Mouse (Mus musculus) heart, embryonic 11.5 days (tissue): Measurements from ENCODE around the gene Krt7. TPM values are rescaled to one million over a fixed set of nuclear protein-coding genes. Genes with fewer than 3 reads are reported as not detected.

Experiments
- ATAC-seq: fragments of 200-750 bp; cut with Nextera tagmentation; replicated peaks from 2 replicates; pipeline ENCODE4 v1.8.0; 2017; ENCODE audit warnings: moderate library complexity; ENCODE audit not compliant: insufficient number of reproducible peaks, low FRiP score, low TSS enrichment
- H3K27ac ChIP-seq: fragments of 300-500 bp; sonication (generic); 2 replicates; pipeline ENCODE4 v1.5.1; 2014; ENCODE audit warnings: mild to moderate bottlenecking, low read depth, low read length
- H3K27me3 ChIP-seq: fragments of 300-500 bp; sonication (generic); 2 replicates; pipeline ENCODE4 v1.6.1; 2014; ENCODE audit warnings: mild to moderate bottlenecking, low read length, mixed read lengths; ENCODE audit not compliant: control insufficient read depth, insufficient read depth
- H3K36me3 ChIP-seq: fragments of 300-500 bp; sonication (generic); 2 replicates; pipeline ENCODE4 v1.6.1; 2014; ENCODE audit warnings: mild to moderate bottlenecking, low read length, moderate library complexity, mixed read lengths; ENCODE audit not compliant: control insufficient read depth, insufficient read depth
- H3K4me1 ChIP-seq: fragments of 300-500 bp; sonication (generic); 2 replicates; pipeline ENCODE4 v1.6.1; 2014; ENCODE audit warnings: low read length; ENCODE audit not compliant: control insufficient read depth, insufficient read depth
- H3K4me2 ChIP-seq: fragments of 300-500 bp; sonication (generic); 2 replicates; pipeline ENCODE4 v1.6.1; 2014; ENCODE audit warnings: mild to moderate bottlenecking, moderate library complexity
- H3K4me3 ChIP-seq: fragments of 300-500 bp; sonication (generic); 2 replicates; pipeline ENCODE4 v1.5.1; 2014; ENCODE audit warnings: low read depth, low read length
- H3K9ac ChIP-seq: fragments of 300-500 bp; sonication (generic); 2 replicates; pipeline ENCODE4 v1.6.1; 2014; ENCODE audit warnings: mild to moderate bottlenecking, low read depth, low read length, moderate library complexity
- H3K9me3 ChIP-seq: fragments of 300-500 bp; sonication (generic); replicated peaks from 2 replicates; pipeline ENCODE4 v1.6.1; 2016; ENCODE audit warnings: low read length; ENCODE audit not compliant: control insufficient read depth
- WGBS: fragments of 180-500 bp; shearing (Covaris S2); extraction: QIAGEN DNeasy Blood & Tissue Kit; methylation state at CpG from one replicate; pipeline ENCODE4 v1.1.7; 2014; ENCODE audit not compliant: insufficient replicate concordance; 5-methylcytosine and 5-hydroxymethylcytosine counted together
- polyA plus RNA-seq: library from polyadenylated mRNA; unstranded; fragments of >200 nt; fragmentation: Nextera tagmentation; extraction: Ambion mirVana; gene quantifications from 2 replicates; pipeline ENCODE4 v1.2.1, GENCODE M21; 2014

Gene Krt7
- polyA plus RNA-seq, 1 experiment from 2014 or later = 25.8 TPM

DNA sequence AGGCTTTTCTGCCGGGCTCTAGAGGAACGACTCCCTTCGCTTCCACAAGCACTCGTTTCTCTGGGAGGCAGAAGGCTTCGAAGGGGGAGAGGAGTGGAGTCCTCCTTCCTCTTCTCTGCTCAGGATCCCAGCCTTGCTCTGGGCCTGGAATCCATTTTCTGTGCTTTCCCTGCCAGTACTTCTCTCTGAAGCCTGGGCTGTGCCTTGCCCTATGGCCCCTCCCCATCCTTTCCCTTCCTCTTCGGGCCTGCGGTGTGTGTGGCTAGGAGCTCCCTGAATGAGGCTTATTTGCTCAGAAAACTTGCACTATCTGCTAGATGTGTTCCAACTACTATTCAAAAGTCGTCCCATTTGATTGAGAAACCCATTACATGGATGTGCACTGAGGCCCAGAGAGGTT, 43.3 kb upstream of the Krt7 start:
- Histone ChIP-seq H3K4me1 (peaks cover 37% of the 10 kb centered on the region), H3K27ac (no peak overlapping the region), H3K4me2 (no peak overlapping the region), H3K36me3 (no peaks in the 10 kb centered on the region), H3K9me3 (no peaks in the 10 kb centered on the region), H3K27me3 (peaks cover 16% of the 10 kb centered on the region), H3K4me3 (no peak overlapping the region), H3K9ac (no peak overlapping the region)
- ATAC-seq = no peak
- WGBS = 70% methylated on average over 8 of the region's 8 CpGs

DNA sequence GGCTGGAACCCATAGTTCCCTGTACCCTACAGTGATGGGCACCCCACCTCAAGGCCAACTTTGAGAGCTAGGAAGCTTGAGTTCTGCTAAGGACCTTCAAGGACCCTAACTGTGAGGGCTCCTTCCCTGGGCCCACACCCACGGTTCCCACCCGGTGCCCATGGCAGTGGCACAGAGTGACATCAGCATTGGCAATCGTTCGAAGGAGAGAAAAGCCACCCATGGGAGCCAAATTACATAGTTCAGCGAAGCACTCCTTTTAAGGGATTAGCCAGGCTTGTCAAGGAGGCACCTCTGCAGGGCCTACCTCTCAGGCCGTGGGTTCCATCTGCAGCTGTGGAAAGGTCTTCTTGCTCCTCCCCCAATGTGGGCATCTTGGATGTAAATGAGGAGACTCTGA, 42.8 kb upstream of the Krt7 start:
- Histone ChIP-seq H3K36me3 (no peaks in the 10 kb centered on the region), H3K4me3 (no peak overlapping the region), H3K4me1 (peaks cover 42% of the 10 kb centered on the region), H3K9ac (no peak overlapping the region), H3K27me3 (peaks cover 14% of the 10 kb centered on the region), H3K9me3 (no peaks in the 10 kb centered on the region), H3K4me2 (no peak overlapping the region), H3K27ac (no peak overlapping the region)
- no peak for ATAC-seq
- WGBS = 73% methylated on average over 6 of the region's 6 CpGs

DNA sequence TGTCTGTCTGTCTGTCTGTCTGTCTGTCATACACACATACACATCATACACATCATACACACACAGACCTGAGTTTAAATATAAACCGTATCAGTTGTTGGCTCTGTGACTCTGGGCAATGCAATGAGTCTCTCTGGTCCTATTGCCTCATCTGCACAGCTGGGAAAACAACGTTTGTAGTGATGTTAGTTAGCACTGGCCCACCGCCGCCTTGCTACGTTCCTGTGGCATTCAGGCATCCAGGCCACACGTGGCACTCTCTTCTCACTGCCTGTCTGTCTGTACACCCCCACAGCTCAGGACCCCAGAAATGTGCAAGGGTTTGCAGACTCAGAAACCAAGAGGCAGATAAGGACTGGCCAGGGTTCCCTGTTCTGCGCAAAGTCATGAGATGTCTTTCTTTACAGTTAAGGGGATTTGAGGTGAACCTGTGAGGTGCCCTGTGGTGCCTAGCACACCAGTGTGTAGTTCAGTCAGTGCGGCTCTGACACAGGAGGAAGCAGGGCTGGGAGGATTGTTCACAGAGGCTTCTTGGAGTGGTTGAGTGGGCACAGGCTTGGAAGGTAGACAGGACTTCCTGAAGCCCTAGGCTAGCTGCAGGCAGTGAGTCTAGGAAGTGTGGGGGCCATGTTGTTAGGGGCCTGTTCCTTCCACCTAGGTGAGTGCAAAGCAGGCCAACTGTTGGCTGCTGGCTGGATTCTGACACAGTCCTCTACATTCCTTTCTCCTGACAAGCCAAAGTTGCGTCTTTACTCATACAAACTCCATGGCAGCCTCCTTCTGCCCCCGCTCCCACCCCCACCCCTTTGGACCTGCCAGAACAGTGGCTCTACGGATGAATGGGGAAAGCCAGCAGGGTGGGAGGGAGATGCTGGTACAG, 42.1 kb upstream of the Krt7 start:
- Histone ChIP-seq H3K36me3 (no peaks in the 10 kb centered on the region), H3K4me2 (no peak overlapping the region), H3K4me1 (peaks cover 46% of the 10 kb centered on the region), H3K4me3 (no peak overlapping the region), H3K27me3 (peaks cover 10% of the 10 kb centered on the region), H3K9ac (no peak overlapping the region), H3K9me3 (no peaks in the 10 kb centered on the region), H3K27ac (no peak overlapping the region)
- no peak for ATAC-seq
- 63% methylated on average over 11 of the region's 11 CpGs for WGBS

DNA sequence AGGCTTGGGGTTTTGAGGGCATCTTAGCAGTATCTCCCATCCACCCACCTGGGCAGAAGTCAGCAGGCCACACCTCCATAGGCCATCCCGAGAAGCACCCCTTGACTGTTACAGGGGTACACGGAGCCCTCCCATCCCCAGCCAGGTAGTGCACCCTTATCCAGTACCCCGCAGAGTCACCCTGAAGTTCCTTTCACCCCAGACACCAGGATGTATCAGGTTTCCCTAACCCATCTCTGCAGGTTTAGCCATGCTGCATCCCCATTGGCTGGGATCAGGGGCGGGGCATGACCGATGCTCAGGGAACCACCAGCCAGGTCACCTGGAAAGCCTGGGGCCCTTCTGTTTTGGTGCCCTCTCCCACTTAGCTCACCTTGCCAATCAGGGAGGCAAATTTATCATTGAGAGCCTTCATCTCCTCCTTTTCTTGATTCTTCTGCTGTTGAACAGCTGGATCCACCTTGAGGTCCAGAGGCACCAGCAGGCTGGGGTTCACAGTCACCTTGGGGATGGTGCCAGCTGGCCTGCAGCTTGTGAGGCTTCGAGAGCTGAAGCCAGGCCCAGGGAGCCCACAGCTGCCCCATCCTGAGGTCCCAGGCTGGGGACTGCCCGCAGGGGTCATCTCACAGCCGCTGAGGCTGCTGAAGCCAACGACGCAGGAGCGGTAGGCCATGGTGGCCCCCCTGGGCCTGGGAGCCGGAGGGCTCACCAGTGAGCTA, 41.3 kb upstream of the Krt7 start:
- WGBS = 34% methylated on average over 12 of the region's 12 CpGs
- H3K27me3 ChIP-seq = peaks cover 5% of the 10 kb centered on the region
- H3K4me2 ChIP-seq = peak overlapping the region; percentile 22
- H3K36me3 ChIP-seq = no peaks in the 10 kb centered on the region
- peak overlapping the region; percentile 79 for H3K27ac ChIP-seq
- H3K4me1 ChIP-seq = peaks cover 46% of the 10 kb centered on the region
- 0 out of 2 replicates have a peak, but pooled peaks have one; percentile 9 for ATAC-seq
- no peaks in the 10 kb centered on the region for H3K9me3 ChIP-seq
- H3K4me3 ChIP-seq = no peak overlapping the region
- no peak overlapping the region for H3K9ac ChIP-seq

- H3K27ac ChIP-seq = peak within 1 kb of the TSS; percentile 79
- H3K36me3 ChIP-seq = no peaks in the 10 kb centered on the region
- ATAC-seq = peak; percentile 62
- no peak within 1 kb of the TSS for H3K4me3 ChIP-seq
- H3K9ac ChIP-seq = 0 out of 2 replicates have a peak within 1 kb of the TSS, but pooled peaks have one; percentile 16
- H3K4me1 ChIP-seq = peaks cover 46% of the 10 kb centered on the region
- peak within 1 kb of the TSS; percentile 22 for H3K4me2 ChIP-seq
- no peaks in the 10 kb centered on the region for H3K9me3 ChIP-seq
- H3K27me3 ChIP-seq = peaks cover 4% of the 10 kb centered on the region
- 34% methylated on average over 22 of the region's 22 CpGs for WGBS
These were observed 40.5 kb upstream of the Krt7 start, which contains the start of gene Krt80 for GRCm38 (mm10) chr15:101370101-101370911. Gene Krt80, minus strand, starts transcription at chr15:101370162.

DNA sequence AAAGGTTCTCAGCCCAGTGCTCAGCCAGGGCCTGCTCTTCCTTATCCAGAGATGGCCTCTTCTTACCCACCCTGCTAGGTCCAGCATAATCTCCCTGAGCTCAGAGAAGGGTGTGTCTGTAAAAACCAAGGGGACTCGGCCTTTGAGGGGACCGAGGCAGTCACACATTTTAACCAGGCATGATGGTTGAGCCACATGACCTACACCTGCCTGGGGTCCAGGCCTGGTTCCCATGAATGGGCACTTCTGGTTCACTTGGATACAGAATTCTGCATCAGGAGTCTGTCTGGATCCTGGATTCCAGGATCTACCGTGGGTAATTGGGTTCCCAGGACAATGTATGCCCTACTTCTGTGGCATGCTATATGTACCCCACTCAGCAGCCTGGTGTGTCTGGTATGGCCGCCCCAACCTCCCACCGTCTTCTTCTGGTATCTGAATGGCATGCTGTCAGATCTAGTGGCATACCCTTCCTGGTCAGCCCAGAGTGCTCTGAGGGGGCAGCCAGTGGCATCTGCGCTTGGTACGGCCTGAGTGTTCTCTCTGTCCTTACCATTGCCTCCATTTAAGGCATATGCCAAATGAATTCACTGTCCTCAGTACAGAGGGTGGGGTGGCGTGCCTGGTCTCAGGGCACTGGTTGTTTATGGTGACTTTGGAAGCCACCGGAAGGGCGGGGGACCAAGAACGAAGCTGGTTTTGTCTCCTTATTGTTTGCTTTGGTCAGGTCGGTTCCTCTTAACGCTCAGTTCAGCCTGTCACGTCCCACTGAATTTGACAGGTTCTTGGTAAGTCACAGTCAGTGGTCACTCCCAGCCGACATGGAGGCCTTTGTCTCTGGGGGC, 39.5 kb upstream of the Krt7 start:
- H3K4me3 ChIP-seq = no peak overlapping the region
- peaks cover 4% of the 10 kb centered on the region for H3K27me3 ChIP-seq
- peak overlapping the region; percentile 62; the same call in 1 of the 2 replicates for H3K27ac ChIP-seq
- peaks cover 46% of the 10 kb centered on the region for H3K4me1 ChIP-seq
- ATAC-seq = no peak
- WGBS = 74% methylated on average over 15 of the region's 15 CpGs
- H3K9me3 ChIP-seq = no peaks in the 10 kb centered on the region
- no peaks in the 10 kb centered on the region for H3K36me3 ChIP-seq
- H3K9ac ChIP-seq = no peak overlapping the region
- no peak overlapping the region for H3K4me2 ChIP-seq

DNA sequence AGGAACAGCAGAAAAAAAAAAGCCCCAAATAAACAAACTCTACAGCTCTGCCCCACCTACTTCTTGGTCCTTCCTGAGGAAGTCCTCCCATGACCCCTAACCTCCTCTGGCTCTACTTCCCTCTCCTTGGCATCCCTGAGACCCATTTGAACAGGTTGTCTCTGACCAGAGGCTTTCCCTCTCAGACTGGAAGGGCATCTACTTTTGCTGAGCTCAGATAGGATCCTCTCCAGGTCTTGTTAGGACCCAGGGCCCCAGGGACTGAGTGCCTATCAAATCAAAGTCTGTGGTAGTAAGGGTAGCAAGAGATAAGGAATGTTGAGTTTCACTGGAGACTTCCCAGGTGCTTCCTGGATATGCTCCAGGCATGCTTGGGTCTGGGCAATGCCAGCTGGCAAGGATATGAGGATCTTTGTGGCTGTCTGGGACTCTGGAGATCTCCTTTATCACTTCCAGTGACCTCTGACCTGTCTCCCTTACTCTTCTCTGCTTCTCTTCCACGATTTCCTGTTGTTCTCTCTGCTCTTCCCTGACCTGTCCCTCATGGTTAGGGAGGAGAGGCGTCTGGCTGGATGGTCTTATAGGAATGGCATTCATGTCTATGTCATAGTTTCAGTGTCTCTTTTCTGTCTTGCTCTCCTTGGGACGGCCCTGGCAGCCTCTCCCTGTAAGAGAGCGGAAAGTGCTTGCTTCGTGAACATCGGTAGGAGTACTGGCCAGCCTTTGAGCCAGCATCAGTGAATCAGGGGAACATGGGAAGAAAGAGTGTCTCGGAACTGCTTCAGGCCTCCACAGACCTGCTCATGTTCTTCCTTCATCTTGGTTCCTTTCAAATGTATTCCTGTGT, 38.5 kb upstream of the Krt7 start:
- no peaks in the 10 kb centered on the region for H3K9me3 ChIP-seq
- no peak overlapping the region for H3K9ac ChIP-seq
- 57% methylated on average over 7 of the region's 7 CpGs for WGBS
- H3K4me2 ChIP-seq = no peak overlapping the region
- 0 out of 2 replicates have a peak overlapping the region, but pooled peaks have one; percentile 15 for H3K27ac ChIP-seq
- no peaks in the 10 kb centered on the region for H3K36me3 ChIP-seq
- H3K4me1 ChIP-seq = peaks cover 46% of the 10 kb centered on the region
- ATAC-seq = no peak
- peaks cover 4% of the 10 kb centered on the region; the same call in 1 of the 2 replicates for H3K27me3 ChIP-seq
- H3K4me3 ChIP-seq = no peak overlapping the region
